In the genomic region with DNA sequence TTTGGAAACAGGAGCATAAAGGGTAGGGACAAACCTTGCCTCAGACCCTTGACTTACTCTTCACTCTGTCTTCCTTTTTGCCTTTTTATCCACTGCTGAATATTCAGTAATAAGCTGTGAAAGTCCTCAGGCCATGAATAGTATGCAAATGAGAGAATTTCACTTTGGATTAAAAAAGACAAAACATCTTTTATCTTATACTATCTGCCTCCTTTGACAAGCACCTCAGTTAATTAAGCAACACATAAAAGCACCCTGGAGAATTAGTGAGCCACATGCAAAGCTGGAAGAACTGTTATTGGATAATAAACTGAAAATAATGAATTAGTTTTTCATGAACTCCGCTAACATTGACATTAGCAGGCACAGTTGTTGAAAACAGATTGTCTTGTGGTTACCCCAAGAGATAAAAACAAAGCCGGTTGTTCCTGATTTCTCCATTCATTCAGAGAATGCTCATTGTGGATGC, we compare ENCODE assay signal across 20 mouse cellular contexts. TPM values are rescaled to one million over a fixed set of nuclear protein-coding genes. Genes with fewer than 3 reads are reported as not detected.
DNase-seq lines count a peak whose midpoint lies in the region; ATAC-seq and TF ChIP-seq lines count a peak whose summit lies in the region.
"Had no signal": no experiment of that assay in that cellular context is flagged by ENCODE, and none has a peak within 500 bp of the region (broad histone marks: within the 10 kb centered on the region; RNA-seq: fewer than 3 reads in every experiment).

No protein-coding gene starts in this region.

- TF ChIP-seq CTCF in lung, adult 2 months (IDR thresholded peaks at IDR 0.05; ENCODE audit: insufficient read depth, low read length), result no peak
- no peak for TF ChIP-seq CTCF in forebrain, postnatal 0 days (IDR thresholded peaks at IDR 0.05; ENCODE audit: low read depth)
- no peak for TF ChIP-seq CTCF in hindbrain, postnatal 0 days (IDR thresholded peaks at IDR 0.05; ENCODE audit: low read depth)

- H3K9me3 ChIP-seq in forebrain, postnatal 0 days (ENCODE audit: low read length), result no peaks in the 10 kb centered on the region
- no peaks in the 10 kb centered on the region for H3K9me3 ChIP-seq in hindbrain, postnatal 0 days (ENCODE audit: low read length)
- H3K9me3 ChIP-seq in neural tube, embryonic 15.5 days (replicated peaks), result no peaks in the 10 kb centered on the region
- H3K9me3 ChIP-seq: intestine, embryonic 15.5 days; liver, embryonic 15.5 days had no signal

- H3K4me3 ChIP-seq in lung, adult 2 months (replicated peaks; ENCODE audit: extremely low read depth, low read depth, low read length), result peak overlapping the region; percentile 16
- no peak overlapping the region for H3K4me3 ChIP-seq in forebrain, postnatal 0 days (ENCODE audit: low read depth, low read length)
- no peak overlapping the region for H3K4me3 ChIP-seq in hindbrain, postnatal 0 days (ENCODE audit: low read length)
- no peak overlapping the region for H3K4me3 ChIP-seq in neural tube, embryonic 15.5 days (replicated peaks)
- H3K4me3 ChIP-seq: intestine, embryonic 15.5 days; liver, embryonic 15.5 days; myocyte had no signal

- H3K27me3 ChIP-seq in forebrain, postnatal 0 days (ENCODE audit: insufficient read depth, low read length), result no peaks in the 10 kb centered on the region
- no peaks in the 10 kb centered on the region for H3K27me3 ChIP-seq in hindbrain, postnatal 0 days (ENCODE audit: insufficient read depth, low read length)
- H3K27me3 ChIP-seq in neural tube, embryonic 15.5 days (replicated peaks), result no peaks in the 10 kb centered on the region
- H3K27me3 ChIP-seq: intestine, embryonic 15.5 days; liver, embryonic 15.5 days had no signal

- no peaks in the 10 kb centered on the region; the same call in 1 of the 2 replicates for H3K4me1 ChIP-seq in lung, adult 2 months (ENCODE audit: control insufficient read depth, insufficient read depth, low read length)
- 0 out of 2 replicates have a peak, but pooled peaks cover under 1% of the 10 kb centered on the region for H3K4me1 ChIP-seq in forebrain, postnatal 0 days (ENCODE audit: insufficient read depth)
- no peaks in the 10 kb centered on the region for H3K4me1 ChIP-seq in hindbrain, postnatal 0 days (ENCODE audit: insufficient read depth, low read length)
- 0 out of 2 replicates have a peak, but pooled peaks cover 4% of the 10 kb centered on the region for H3K4me1 ChIP-seq in neural tube, embryonic 15.5 days
- H3K4me1 ChIP-seq: intestine, embryonic 15.5 days; liver, embryonic 15.5 days had no signal

- TF ChIP-seq POLR2A in lung, adult 2 months (IDR thresholded peaks at IDR 0.05; ENCODE audit: borderline replicate concordance, extremely low read depth, low read depth, low read length), result no peak

- no peak overlapping the region for H3K27ac ChIP-seq in forebrain, postnatal 0 days (ENCODE audit: low read depth, low read length)
- H3K27ac ChIP-seq in hindbrain, postnatal 0 days, result no peak overlapping the region
- H3K27ac ChIP-seq in neural tube, embryonic 15.5 days (replicated peaks), result no peak overlapping the region
- H3K27ac ChIP-seq: intestine, embryonic 15.5 days; liver, embryonic 15.5 days had no signal

- H3K4me2 ChIP-seq in forebrain, postnatal 0 days (ENCODE audit: low read depth), result no peak overlapping the region
- H3K4me2 ChIP-seq in hindbrain, postnatal 0 days (ENCODE audit: low read depth, low read length), result no peak overlapping the region
- no peak overlapping the region for H3K4me2 ChIP-seq in neural tube, embryonic 15.5 days
- H3K4me2 ChIP-seq: heart, embryonic 11.5 days; intestine, embryonic 15.5 days; liver, embryonic 15.5 days had no signal

- DNase-seq in lung, adult 2 months, result no peak
- DNase-seq in lung, adult 18-20 months, result no peak
- DNase-seq in forebrain, postnatal 0 days, result no peak
- peak; percentile 5 for DNase-seq in hindbrain, postnatal 0 days (ENCODE audit: low spot score)
- DNase-seq in spleen, adult 18-20 months, result no peak
- DNase-seq in spleen, postnatal 36 days (ENCODE audit: low spot score in 2 of 2), result no peak
- DNase-seq: adrenal gland, adult 2 months; cerebellum, adult 8-10 months; heart, postnatal 14 days; kidney, adult 9 months; kidney, postnatal 25 days; lung, postnatal 14 days; thymus, postnatal 4 days had no signal

- no peaks in the 10 kb centered on the region for H3K36me3 ChIP-seq in forebrain, postnatal 0 days (ENCODE audit: insufficient read depth)
- H3K36me3 ChIP-seq in hindbrain, postnatal 0 days (ENCODE audit: insufficient read depth, low read length), result no peaks in the 10 kb centered on the region
- H3K36me3 ChIP-seq in neural tube, embryonic 15.5 days, result no peaks in the 10 kb centered on the region
- H3K36me3 ChIP-seq: intestine, embryonic 15.5 days; liver, embryonic 15.5 days had no signal

- ATAC-seq in forebrain, postnatal 0 days, result peak; percentile 16; the same call in 1 of the 2 replicates
- ATAC-seq in hindbrain, postnatal 0 days, result no peak; the same call in 1 of the 2 replicates
- 0 out of 2 replicates have a peak, but pooled peaks have one; percentile 28 for ATAC-seq in neural tube, embryonic 15.5 days (ENCODE audit: low FRiP score)
- ATAC-seq: intestine, embryonic 15.5 days had no signal

- 47% methylated on average over 2 of the region's 2 CpGs for WGBS in lung, adult 2 months
- WGBS in forebrain, postnatal 0 days, result 15% methylated on average over 2 of the region's 2 CpGs
- WGBS in hindbrain, postnatal 0 days, result 31% methylated on average over 2 of the region's 2 CpGs
- WGBS in neural tube, embryonic 15.5 days, result 16% methylated on average over 2 of the region's 2 CpGs

- no peak overlapping the region for H3K9ac ChIP-seq in forebrain, postnatal 0 days
- no peak overlapping the region for H3K9ac ChIP-seq in hindbrain, postnatal 0 days (replicated peaks; ENCODE audit: low read length)
- H3K9ac ChIP-seq in neural tube, embryonic 15.5 days (replicated peaks), result no peak overlapping the region
- H3K9ac ChIP-seq: intestine, embryonic 15.5 days; liver, embryonic 15.5 days had no signal

RNA-seq across cellular contexts. Expression of gene Sema3c, which starts 8.0 kb away (rescaled TPM):
- 61.0 and 75.4 TPM in 2 replicates for polyA plus RNA-seq in lung, adult 2 months (2012; rRNA removed)
- total RNA-seq in forebrain, postnatal 0 days (2014; rRNA removed), result 44.7 and 53.7 TPM in 2 replicates
- 16.9 and 21.6 TPM in 2 replicates for polyA plus RNA-seq in forebrain, postnatal 0 days (2015; fragmentation: Nextera tagmentation; extraction: Ambion mirVana)
- total RNA-seq in hindbrain, postnatal 0 days (2014; rRNA removed), result 23.5 and 26.1 TPM in 2 replicates
- 11.3 and 11.6 TPM in 2 replicates for polyA plus RNA-seq in hindbrain, postnatal 0 days (2015; fragmentation: Nextera tagmentation; extraction: Ambion mirVana)
- polyA plus RNA-seq in neural tube, embryonic 15.5 days (2015; fragmentation: Nextera tagmentation; extraction: Ambion mirVana), result 30.5 and 33.0 TPM in 2 replicates
- total RNA-seq: granulocyte monocyte progenitor cell, adult 5-6 weeks; megakaryocyte, adult 5-6 weeks had no signal
